Mouse (Mus musculus): ENCODE data around the gene Mcm2. TPM values are rescaled to one million over a fixed set of nuclear protein-coding genes. Genes with fewer than 3 reads are reported as not detected.

Gene Mcm2
- polyA plus RNA-seq, 1 experiment from 2014 or later = 243 TPM

Other genes starting within 250 kb of the Mcm2 start
- gene Mgll, start 174.4 kb downstream of the Mcm2 start, polyA plus RNA-seq (2016; fragmentation: Nextera tagmentation; extraction: Ambion mirVana) = 46.4 and 47.7 TPM in 2 replicates
- gene Abtb1, start 56.8 kb downstream of the Mcm2 start, polyA plus RNA-seq (2016; fragmentation: Nextera tagmentation; extraction: Ambion mirVana) = 37.6 and 40.0 TPM in 2 replicates
- gene Podxl2, start 23.7 kb downstream of the Mcm2 start, polyA plus RNA-seq (2016; fragmentation: Nextera tagmentation; extraction: Ambion mirVana) = 4.6 and 5.0 TPM in 2 replicates
- gene Tpra1, start 3.5 kb upstream of the Mcm2 start, polyA plus RNA-seq (2016; fragmentation: Nextera tagmentation; extraction: Ambion mirVana) = 52.7 and 53.9 TPM in 2 replicates